Mouse (Mus musculus): ENCODE data around the gene Shank2. TPM values are rescaled to one million over a fixed set of nuclear protein-coding genes. Genes with fewer than 3 reads are reported as not detected.

The Shank2 gene
- total and polyA plus RNA-seq, 3 experiments: 0.31 to 0.55 (median 0.41) TPM

DNA sequence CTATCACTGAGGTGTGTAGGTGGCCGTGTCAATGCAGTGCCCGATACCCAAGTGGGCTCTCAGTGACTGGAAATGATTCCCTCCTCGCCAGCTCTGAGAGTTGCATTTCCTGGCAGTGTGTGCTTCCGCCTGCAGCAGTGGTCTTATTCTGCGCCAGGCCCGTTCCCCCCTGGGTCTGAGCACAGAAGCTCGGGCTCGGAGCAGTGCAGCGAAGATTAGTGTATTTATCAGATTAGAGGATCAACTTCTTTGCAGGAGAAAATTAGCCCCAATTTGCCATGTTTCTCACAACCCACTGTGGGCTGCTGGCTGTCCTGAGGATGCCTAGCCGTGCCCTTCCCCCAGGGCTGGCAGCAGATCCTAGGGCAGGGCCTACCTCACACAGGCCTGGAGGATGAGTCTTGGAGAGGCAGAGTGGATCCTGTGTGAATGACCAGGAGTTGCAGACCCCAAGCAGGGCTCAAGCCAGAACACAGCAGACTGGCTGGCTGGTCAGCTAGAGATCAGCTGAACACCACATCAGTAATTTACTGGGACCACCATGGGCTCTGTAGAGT lies 306.2 kb downstream of the Shank2 start:
- no peak for TF ChIP-seq EP300 (IDR thresholded peaks at IDR 0.05; ENCODE audit: insufficient read depth, low read depth, low read length)
- TF ChIP-seq CTCF (IDR thresholded peaks at IDR 0.05): no peak
- TF ChIP-seq POLR2A (IDR thresholded peaks at IDR 0.05; ENCODE audit: insufficient read depth, low read depth, low read length): no peak
- intact Hi-C loops (cut with DNase I): no loop called here
- no peaks in the 10 kb centered on the region for H3K27me3 ChIP-seq (ENCODE audit: control insufficient read depth, insufficient read depth, low read length)
- H3K27ac ChIP-seq: no peak overlapping the region
- H3K4me1 ChIP-seq (ENCODE audit: control insufficient read depth, insufficient read depth, low read length): no peaks in the 10 kb centered on the region
- H3K9ac ChIP-seq (ENCODE audit: low read depth, low read length): no peak overlapping the region
- no peaks in the 10 kb centered on the region for H3K36me3 ChIP-seq (ENCODE audit: control insufficient read depth, insufficient read depth, low read length)
- H3K4me3 ChIP-seq: no peak overlapping the region
- no peaks in the 10 kb centered on the region for H3K79me2 ChIP-seq (replicated peaks; ENCODE audit: control insufficient read depth, insufficient read depth, low read length)
- 65% methylated on average over 10 of the region's 10 CpGs for WGBS
- DNase-seq: no peak

- TF ChIP-seq CTCF (IDR thresholded peaks at IDR 0.05) (no peak), EP300 (IDR thresholded peaks at IDR 0.05; ENCODE audit: insufficient read depth, low read depth, low read length) (no peak), POLR2A (IDR thresholded peaks at IDR 0.05; ENCODE audit: insufficient read depth, low read depth, low read length) (no peak)
- intact Hi-C loops (cut with DNase I): no loop called here
These were observed 312.8 kb downstream of the Shank2 start for GRCm38 (mm10) chr7:144314438-144315105.

GRCm38 (mm10) chr7:144316224-144316623 lies 314.5 kb downstream of the Shank2 start:
- no peaks in the 10 kb centered on the region for H3K36me3 ChIP-seq (ENCODE audit: control insufficient read depth, insufficient read depth, low read length)
- H3K79me2 ChIP-seq (replicated peaks; ENCODE audit: control insufficient read depth, insufficient read depth, low read length): no peaks in the 10 kb centered on the region
- 82% methylated on average over 6 of the region's 6 CpGs for WGBS
- H3K27me3 ChIP-seq (ENCODE audit: control insufficient read depth, insufficient read depth, low read length): no peaks in the 10 kb centered on the region
- H3K4me1 ChIP-seq (ENCODE audit: control insufficient read depth, insufficient read depth, low read length): no peaks in the 10 kb centered on the region
- no peak for DNase-seq
- no peak for TF ChIP-seq EP300 (IDR thresholded peaks at IDR 0.05; ENCODE audit: insufficient read depth, low read depth, low read length)
- H3K27ac ChIP-seq: no peak overlapping the region
- H3K4me3 ChIP-seq: no peak overlapping the region
- intact Hi-C loops (cut with DNase I): no loop called here
- no peak overlapping the region for H3K9ac ChIP-seq (ENCODE audit: low read depth, low read length)

More at GRCm38 (mm10) chr7:144314438-144315105, 312.8 kb downstream of the Shank2 start:
- Histone ChIP-seq H3K79me2 (replicated peaks; ENCODE audit: control insufficient read depth, insufficient read depth, low read length) (no peaks in the 10 kb centered on the region), H3K4me3 (no peak overlapping the region), H3K4me1 (ENCODE audit: control insufficient read depth, insufficient read depth, low read length) (no peaks in the 10 kb centered on the region), H3K27me3 (ENCODE audit: control insufficient read depth, insufficient read depth, low read length) (no peaks in the 10 kb centered on the region), H3K9ac (ENCODE audit: low read depth, low read length) (no peak overlapping the region), H3K27ac (no peak overlapping the region), H3K36me3 (ENCODE audit: control insufficient read depth, insufficient read depth, low read length) (no peaks in the 10 kb centered on the region)
- no peak for DNase-seq
- WGBS: 84% methylated on average over 11 of the region's 11 CpGs

- intact Hi-C loops (cut with DNase I): no loop called here
- TF ChIP-seq POLR2A (IDR thresholded peaks at IDR 0.05; ENCODE audit: insufficient read depth, low read depth, low read length) (no peak), EP300 (IDR thresholded peaks at IDR 0.05; ENCODE audit: insufficient read depth, low read depth, low read length) (no peak), CTCF (IDR thresholded peaks at IDR 0.05) (no peak)
- 48% methylated on average over 10 of the region's 10 CpGs for WGBS
- Histone ChIP-seq H3K27me3 (ENCODE audit: control insufficient read depth, insufficient read depth, low read length) (no peaks in the 10 kb centered on the region), H3K27ac (no peak overlapping the region), H3K79me2 (replicated peaks; ENCODE audit: control insufficient read depth, insufficient read depth, low read length) (no peaks in the 10 kb centered on the region), H3K4me1 (ENCODE audit: control insufficient read depth, insufficient read depth, low read length) (no peaks in the 10 kb centered on the region), H3K4me3 (no peak overlapping the region), H3K36me3 (ENCODE audit: control insufficient read depth, insufficient read depth, low read length) (no peaks in the 10 kb centered on the region), H3K9ac (ENCODE audit: low read depth, low read length) (no peak overlapping the region)
- DNase-seq: no peak
These were observed 315.1 kb downstream of the Shank2 start for GRCm38 (mm10) chr7:144316797-144317196.

GRCm38 (mm10) chr7:144324077-144324476 lies 322.3 kb downstream of the Shank2 start:
- Histone ChIP-seq H3K36me3 (ENCODE audit: control insufficient read depth, insufficient read depth, low read length) (no peaks in the 10 kb centered on the region), H3K9ac (ENCODE audit: low read depth, low read length) (no peak overlapping the region), H3K79me2 (replicated peaks; ENCODE audit: control insufficient read depth, insufficient read depth, low read length) (no peaks in the 10 kb centered on the region), H3K27ac (no peak overlapping the region), H3K4me3 (no peak overlapping the region), H3K4me1 (ENCODE audit: control insufficient read depth, insufficient read depth, low read length) (no peaks in the 10 kb centered on the region), H3K27me3 (ENCODE audit: control insufficient read depth, insufficient read depth, low read length) (no peaks in the 10 kb centered on the region)
- TF ChIP-seq CTCF (IDR thresholded peaks at IDR 0.05): no peak
- TF ChIP-seq EP300 (IDR thresholded peaks at IDR 0.05; ENCODE audit: insufficient read depth, low read depth, low read length): no peak
- TF ChIP-seq POLR2A (IDR thresholded peaks at IDR 0.05; ENCODE audit: insufficient read depth, low read depth, low read length): no peak
- WGBS: 85% methylated on average over 2 of the region's 2 CpGs
- intact Hi-C loops (cut with DNase I): no loop called here
- no peak for DNase-seq

GRCm38 (mm10) chr7:144324861-144325260 lies 323.1 kb downstream of the Shank2 start:
- no peak for DNase-seq
- no peak overlapping the region for H3K4me3 ChIP-seq
- no peaks in the 10 kb centered on the region for H3K36me3 ChIP-seq (ENCODE audit: control insufficient read depth, insufficient read depth, low read length)
- intact Hi-C loops (cut with DNase I): no loop called here
- TF ChIP-seq CTCF (IDR thresholded peaks at IDR 0.05): no peak
- TF ChIP-seq EP300 (IDR thresholded peaks at IDR 0.05; ENCODE audit: insufficient read depth, low read depth, low read length): no peak
- no peak for TF ChIP-seq POLR2A (IDR thresholded peaks at IDR 0.05; ENCODE audit: insufficient read depth, low read depth, low read length)
- H3K27me3 ChIP-seq (ENCODE audit: control insufficient read depth, insufficient read depth, low read length): no peaks in the 10 kb centered on the region
- no peaks in the 10 kb centered on the region for H3K79me2 ChIP-seq (replicated peaks; ENCODE audit: control insufficient read depth, insufficient read depth, low read length)
- no peaks in the 10 kb centered on the region for H3K4me1 ChIP-seq (ENCODE audit: control insufficient read depth, insufficient read depth, low read length)
- no peak overlapping the region for H3K9ac ChIP-seq (ENCODE audit: low read depth, low read length)
- 63% methylated on average over 6 of the region's 6 CpGs for WGBS
- H3K27ac ChIP-seq: no peak overlapping the region

All from heart, adult 2 months (tissue).